Mouse (Mus musculus): ENCODE measurements around the gene Wfikkn1. TPM values are rescaled to one million over a fixed set of nuclear protein-coding genes. Genes with fewer than 3 reads are reported as not detected.

Wfikkn1 gene
- polyA plus RNA-seq, 1 experiment from 2014 or later: 0.44 TPM

DNA sequence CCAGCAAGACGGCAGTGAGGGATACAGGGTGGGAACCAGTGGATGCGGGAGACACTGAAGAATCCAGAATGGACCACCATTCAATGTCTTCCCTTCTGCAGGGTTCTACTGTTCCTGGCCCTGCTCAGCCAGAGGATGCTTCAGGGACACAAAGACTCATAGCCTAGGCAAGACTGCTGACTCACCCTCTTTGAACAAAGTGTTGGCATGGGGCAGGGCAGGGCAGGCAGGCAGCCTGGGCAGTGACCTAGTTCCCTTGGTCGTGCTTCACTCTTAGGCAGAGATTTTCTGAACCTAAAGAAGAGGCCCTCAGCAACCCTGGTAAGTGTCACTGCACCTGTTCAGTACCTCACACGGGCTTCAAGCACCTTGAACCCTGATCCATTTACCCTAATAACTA lies 31.2 kb upstream of the Wfikkn1 start:
- H3K9ac ChIP-seq: no peak overlapping the region
- WGBS: 90% methylated on average over 4 of the region's 4 CpGs
- H3K27ac ChIP-seq (replicated peaks): no peak overlapping the region
- H3K4me3 ChIP-seq: no peak overlapping the region
- no peak for ATAC-seq (ENCODE audit: low FRiP score, low read depth)
- H3K4me2 ChIP-seq: no peak overlapping the region
- H3K4me1 ChIP-seq (replicated peaks): peaks cover 7% of the 10 kb centered on the region
- H3K9me3 ChIP-seq: no peaks in the 10 kb centered on the region
- no peaks in the 10 kb centered on the region for H3K36me3 ChIP-seq
- no peaks in the 10 kb centered on the region for H3K27me3 ChIP-seq

DNA sequence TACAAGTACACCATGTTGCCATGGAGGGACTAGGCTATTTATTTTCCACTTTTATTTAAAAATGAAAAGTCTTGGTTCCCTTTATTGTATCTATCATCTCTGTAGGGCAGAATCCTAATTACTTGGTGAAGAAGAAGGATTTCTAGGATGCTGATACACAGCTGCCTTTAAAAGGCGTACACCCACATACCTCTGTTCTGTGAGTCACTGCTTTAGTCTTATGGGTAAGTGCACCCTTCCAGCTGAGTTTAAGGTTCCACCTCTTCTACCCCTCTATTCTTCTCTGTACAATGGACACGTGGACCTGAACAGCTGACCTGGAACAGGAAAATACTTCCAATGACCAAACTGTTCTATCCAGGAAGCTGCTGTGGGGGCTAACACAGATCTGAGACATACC lies 27.0 kb upstream of the Wfikkn1 start:
- Histone ChIP-seq H3K4me3 (no peak overlapping the region), H3K9me3 (no peaks in the 10 kb centered on the region)
- ATAC-seq (ENCODE audit: low FRiP score, low read depth): no peak

DNA sequence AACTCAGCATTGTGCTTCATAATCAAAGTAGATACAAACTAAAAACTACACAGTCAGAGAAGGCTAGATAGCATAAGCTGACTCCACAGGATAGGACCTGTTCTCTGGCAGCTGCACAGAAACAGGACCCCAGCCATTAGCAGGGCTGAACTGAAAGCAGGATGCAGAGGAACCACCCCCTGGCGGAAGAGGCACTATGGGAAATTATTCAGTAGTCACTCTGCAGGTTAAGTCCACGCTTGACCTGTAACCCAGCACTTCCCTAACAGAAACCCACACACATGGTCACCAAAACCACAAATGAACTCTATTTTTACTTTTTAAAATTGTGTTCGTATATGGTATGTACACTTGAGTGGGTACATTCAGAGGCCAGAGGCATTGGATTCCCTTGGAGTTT lies 22.4 kb upstream of the Wfikkn1 start:
- no peaks in the 10 kb centered on the region for H3K36me3 ChIP-seq
- H3K27ac ChIP-seq (replicated peaks): no peak overlapping the region
- no peaks in the 10 kb centered on the region for H3K9me3 ChIP-seq
- H3K4me2 ChIP-seq: no peak overlapping the region
- no peak overlapping the region for H3K9ac ChIP-seq
- WGBS: 89% methylated on average over 3 of the region's 3 CpGs
- no peak for ATAC-seq (ENCODE audit: low FRiP score, low read depth)
- no peak overlapping the region for H3K4me3 ChIP-seq
- no peaks in the 10 kb centered on the region for H3K4me1 ChIP-seq (replicated peaks)
- H3K27me3 ChIP-seq: no peaks in the 10 kb centered on the region

More for the DNA sequence above, 27.0 kb upstream of the Wfikkn1 start:
- no peaks in the 10 kb centered on the region for H3K27me3 ChIP-seq
- WGBS: 90% methylated on average over 2 of the region's 2 CpGs
- H3K27ac ChIP-seq (replicated peaks): no peak overlapping the region
- H3K4me2 ChIP-seq: no peak overlapping the region
- H3K36me3 ChIP-seq: no peaks in the 10 kb centered on the region
- H3K4me1 ChIP-seq (replicated peaks): no peaks in the 10 kb centered on the region
- no peak overlapping the region for H3K9ac ChIP-seq

DNA sequence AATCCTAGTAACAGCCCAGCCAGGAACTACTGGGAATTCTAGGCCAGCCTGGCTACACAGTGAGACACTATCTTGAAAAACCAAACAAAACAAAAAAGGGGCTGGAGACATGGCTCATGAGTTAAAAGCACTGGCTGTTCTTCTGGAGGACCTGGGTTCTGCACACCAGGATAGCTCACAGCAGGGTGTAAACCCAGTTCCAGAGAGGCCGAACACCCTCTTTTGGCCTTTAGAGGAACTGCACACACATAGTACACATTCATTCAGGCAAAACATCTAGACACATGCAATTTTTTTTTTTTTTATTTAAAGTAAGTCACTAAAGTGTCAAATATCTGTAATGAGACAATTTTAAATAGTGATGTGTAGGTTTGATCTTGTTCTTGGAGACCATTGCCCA lies 19.5 kb upstream of the Wfikkn1 start:
- no peaks in the 10 kb centered on the region for H3K9me3 ChIP-seq
- 97% methylated on average over 1 of the region's 1 CpGs for WGBS
- 0 out of 2 replicates have a peak, but pooled peaks cover 3% of the 10 kb centered on the region for H3K4me1 ChIP-seq (replicated peaks)
- H3K36me3 ChIP-seq: no peaks in the 10 kb centered on the region
- no peak overlapping the region for H3K9ac ChIP-seq
- ATAC-seq (ENCODE audit: low FRiP score, low read depth): no peak
- H3K4me3 ChIP-seq: no peak overlapping the region
- no peaks in the 10 kb centered on the region for H3K27me3 ChIP-seq
- H3K4me2 ChIP-seq: no peak overlapping the region
- H3K27ac ChIP-seq (replicated peaks): no peak overlapping the region

DNA sequence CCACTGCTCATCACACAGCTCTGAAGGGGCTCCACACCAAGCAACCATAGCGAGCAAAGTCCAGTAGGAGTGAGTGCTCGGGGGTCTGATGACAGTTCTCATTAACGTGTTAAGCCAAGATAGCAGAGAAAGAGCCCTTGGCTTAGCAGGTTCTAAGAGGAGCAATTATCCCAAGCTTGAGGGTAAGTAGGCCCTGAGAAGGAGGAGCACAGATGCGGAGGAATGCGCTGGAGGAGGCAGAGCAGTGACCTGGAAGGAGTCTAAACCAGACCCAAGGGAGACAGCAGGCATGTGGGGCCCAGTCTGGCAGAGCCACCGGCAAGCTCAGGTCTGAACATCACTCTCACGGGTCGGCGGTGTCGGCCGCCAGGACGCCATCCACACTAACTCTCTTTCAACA lies 15.2 kb upstream of the Wfikkn1 start:
- Histone ChIP-seq H3K4me2 (no peak overlapping the region), H3K9ac (no peak overlapping the region), H3K4me3 (no peak overlapping the region), H3K27ac (replicated peaks) (no peak overlapping the region; the same call in 1 of the 2 replicates), H3K9me3 (no peaks in the 10 kb centered on the region), H3K4me1 (replicated peaks) (peaks cover 11% of the 10 kb centered on the region), H3K36me3 (no peaks in the 10 kb centered on the region), H3K27me3 (no peaks in the 10 kb centered on the region)
- ATAC-seq (ENCODE audit: low FRiP score, low read depth): no peak
- WGBS: 56% methylated on average over 12 of the region's 12 CpGs

DNA sequence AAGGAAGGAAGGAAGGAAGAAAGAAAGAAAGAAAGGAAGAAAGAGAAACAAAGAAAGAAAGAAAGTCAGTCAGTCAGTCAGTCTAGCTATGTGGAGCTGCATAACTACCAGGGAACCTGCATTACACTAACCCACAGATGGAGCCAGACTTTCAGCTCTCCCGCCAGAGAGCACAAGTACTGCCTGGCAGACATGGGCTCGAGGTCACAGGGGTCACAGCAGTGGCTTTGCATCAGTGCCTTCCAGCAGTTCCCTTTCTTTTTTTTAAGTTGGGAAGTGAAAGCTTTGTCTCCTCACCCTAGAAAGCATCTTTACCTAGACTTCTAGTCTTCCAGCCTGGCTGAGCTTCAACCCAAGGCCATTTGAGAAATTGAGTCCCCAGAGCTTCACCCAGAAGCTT lies 14.8 kb upstream of the Wfikkn1 start:
- Histone ChIP-seq H3K27me3 (no peaks in the 10 kb centered on the region), H3K4me1 (replicated peaks) (peaks cover 11% of the 10 kb centered on the region), H3K9ac (no peak overlapping the region), H3K27ac (replicated peaks) (no peak overlapping the region; the same call in 1 of the 2 replicates), H3K36me3 (no peaks in the 10 kb centered on the region), H3K4me3 (no peak overlapping the region), H3K9me3 (no peaks in the 10 kb centered on the region), H3K4me2 (no peak overlapping the region)
- WGBS: 35% methylated on average over 2 of the region's 2 CpGs
- ATAC-seq (ENCODE audit: low FRiP score, low read depth): no peak

DNA sequence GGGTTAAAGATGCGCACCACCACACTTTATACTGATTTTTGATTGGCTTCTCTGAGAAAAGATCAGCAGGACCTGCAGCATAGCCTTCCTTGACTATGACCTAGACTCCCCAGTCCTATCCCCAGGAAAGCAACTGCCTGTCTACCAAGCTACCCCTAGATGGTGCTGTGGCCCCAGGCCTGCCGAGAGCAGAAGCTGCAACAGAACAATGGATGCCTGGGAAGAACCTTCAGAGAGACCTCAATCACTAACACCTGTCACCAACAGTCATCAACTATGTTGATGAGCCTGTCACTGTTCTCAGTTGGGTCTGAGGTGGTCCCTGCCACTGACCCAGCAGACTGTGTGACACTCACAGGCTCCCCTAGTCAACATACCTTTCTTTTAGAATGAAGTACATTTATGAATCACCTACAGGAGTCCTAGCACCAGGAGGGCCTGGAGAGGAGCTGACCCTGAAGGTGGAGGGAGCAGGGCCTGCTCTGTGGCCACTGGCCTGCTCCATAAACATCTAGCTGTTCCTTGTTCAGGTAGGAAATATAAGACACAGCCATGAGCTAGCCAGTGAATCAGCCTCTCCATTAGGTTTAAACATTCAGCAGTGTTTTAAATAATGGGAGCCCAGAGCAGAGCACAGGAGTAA lies 13.4 kb upstream of the Wfikkn1 start:
- H3K4me2 ChIP-seq: no peak overlapping the region
- WGBS: 31% methylated on average over 2 of the region's 2 CpGs
- peak overlapping the region; percentile 8; the same call in 1 of the 2 replicates for H3K9ac ChIP-seq
- H3K27me3 ChIP-seq: no peaks in the 10 kb centered on the region
- H3K4me3 ChIP-seq: no peak overlapping the region
- H3K36me3 ChIP-seq: 0 out of 2 replicates have a peak, but pooled peaks cover 6% of the 10 kb centered on the region
- peak; percentile 88 for ATAC-seq (ENCODE audit: low FRiP score, low read depth)
- H3K9me3 ChIP-seq: no peaks in the 10 kb centered on the region
- peak overlapping the region; percentile 51; the same call in 1 of the 2 replicates for H3K27ac ChIP-seq (replicated peaks)
- H3K4me1 ChIP-seq (replicated peaks): peaks cover 11% of the 10 kb centered on the region

DNA sequence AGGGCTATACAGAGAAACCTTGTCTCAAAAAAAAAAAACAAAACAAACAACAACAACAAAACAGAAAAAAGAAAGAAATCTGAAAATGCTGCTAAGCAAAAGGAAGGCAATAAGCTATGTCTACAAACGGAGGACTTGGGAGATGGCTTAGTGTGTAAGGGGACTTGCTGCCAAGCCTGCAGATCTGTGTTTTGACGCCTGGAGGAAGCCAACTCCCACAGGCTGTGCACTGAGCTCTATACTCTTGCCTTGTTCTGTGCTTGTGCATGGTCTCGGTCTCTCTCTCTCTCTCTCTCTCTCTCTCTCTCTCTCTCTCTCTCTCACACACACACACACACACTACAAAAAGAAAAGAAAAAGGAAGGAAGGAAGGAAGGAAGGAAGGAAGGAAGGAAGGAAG lies 8.2 kb upstream of the Wfikkn1 start:
- Histone ChIP-seq H3K4me2 (no peak overlapping the region), H3K36me3 (peaks cover 7% of the 10 kb centered on the region; the same call in 1 of the 2 replicates), H3K9ac (no peak overlapping the region), H3K9me3 (no peaks in the 10 kb centered on the region), H3K27ac (replicated peaks) (no peak overlapping the region), H3K4me1 (replicated peaks) (peaks cover under 1% of the 10 kb centered on the region; the same call in 1 of the 2 replicates), H3K27me3 (no peaks in the 10 kb centered on the region), H3K4me3 (no peak overlapping the region)
- 93% methylated on average over 3 of the region's 3 CpGs for WGBS
- no peak for ATAC-seq (ENCODE audit: low FRiP score, low read depth)

DNA sequence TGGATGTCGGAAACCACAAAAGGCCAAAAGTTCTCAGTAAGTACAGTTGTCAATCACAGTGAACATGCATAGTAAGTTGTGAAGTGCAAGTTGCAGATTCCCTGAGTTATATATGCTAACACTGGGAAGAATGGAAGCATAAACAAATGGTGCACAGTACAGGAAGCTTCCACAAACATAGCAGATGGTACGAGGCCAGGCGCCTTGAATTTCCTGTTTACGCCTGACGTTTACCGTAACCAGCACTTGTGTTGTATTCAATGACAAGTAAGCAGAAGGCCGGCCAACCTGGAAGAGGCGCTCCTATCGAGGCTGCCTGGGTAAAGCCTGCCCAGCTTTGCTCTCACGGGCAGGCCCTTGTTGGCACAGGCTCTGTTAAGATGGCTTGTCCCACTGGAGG lies 6.8 kb upstream of the Wfikkn1 start:
- Histone ChIP-seq H3K4me3 (no peak overlapping the region), H3K36me3 (peaks cover 14% of the 10 kb centered on the region), H3K9me3 (no peaks in the 10 kb centered on the region), H3K4me1 (replicated peaks) (no peaks in the 10 kb centered on the region), H3K27me3 (no peaks in the 10 kb centered on the region), H3K4me2 (no peak overlapping the region), H3K27ac (replicated peaks) (no peak overlapping the region), H3K9ac (no peak overlapping the region)
- WGBS: 94% methylated on average over 10 of the region's 10 CpGs
- no peak for ATAC-seq (ENCODE audit: low FRiP score, low read depth)

DNA sequence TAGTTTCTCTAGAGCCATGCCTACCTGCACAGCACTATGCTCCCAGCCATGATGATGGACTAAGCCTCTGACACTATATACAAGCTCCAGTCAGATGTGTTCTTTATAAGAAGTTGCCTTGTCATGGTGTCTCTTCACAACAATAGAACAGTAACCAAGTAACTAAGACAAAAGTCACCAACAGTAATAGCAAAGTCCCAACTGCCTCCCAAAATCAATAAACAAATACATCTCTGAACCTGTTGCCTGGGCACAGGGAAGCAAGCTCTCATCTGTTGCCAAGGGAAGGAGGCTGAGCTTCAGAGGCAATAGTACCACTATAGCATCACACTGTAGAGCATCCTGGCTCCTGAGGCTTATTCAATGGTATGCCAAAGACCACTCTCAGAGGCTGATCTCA lies 6.1 kb upstream of the Wfikkn1 start:
- Histone ChIP-seq H3K9ac (no peak overlapping the region), H3K4me3 (no peak overlapping the region), H3K36me3 (peaks cover 14% of the 10 kb centered on the region), H3K27ac (replicated peaks) (no peak overlapping the region), H3K9me3 (no peaks in the 10 kb centered on the region), H3K27me3 (no peaks in the 10 kb centered on the region), H3K4me2 (no peak overlapping the region), H3K4me1 (replicated peaks) (no peaks in the 10 kb centered on the region)
- ATAC-seq (ENCODE audit: low FRiP score, low read depth): no peak

DNA sequence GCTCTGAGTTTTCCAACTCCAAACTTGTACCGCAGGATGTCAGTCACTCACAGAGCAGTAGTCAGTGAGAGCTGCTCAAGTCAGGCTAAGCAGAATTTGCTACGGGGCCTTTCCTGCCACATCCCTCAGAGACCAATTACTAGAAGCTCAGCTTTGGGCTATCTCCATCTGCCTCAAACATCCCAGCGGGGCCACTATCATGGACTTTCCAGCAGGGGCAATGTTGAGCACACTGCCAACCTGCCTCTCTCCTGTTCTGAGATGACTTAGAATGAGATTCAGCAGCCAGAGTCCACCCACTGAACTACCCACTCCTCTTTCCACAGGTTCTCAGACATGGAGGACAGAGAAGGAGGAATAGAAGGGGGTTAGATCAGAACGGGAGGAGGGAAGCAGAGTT lies 5.0 kb upstream of the Wfikkn1 start:
- Histone ChIP-seq H3K27me3 (no peaks in the 10 kb centered on the region), H3K27ac (replicated peaks) (no peak overlapping the region), H3K9ac (no peak overlapping the region), H3K4me3 (no peak overlapping the region), H3K4me1 (replicated peaks) (peaks cover 7% of the 10 kb centered on the region), H3K4me2 (no peak overlapping the region), H3K36me3 (peaks cover 14% of the 10 kb centered on the region), H3K9me3 (no peaks in the 10 kb centered on the region)
- no peak for ATAC-seq (ENCODE audit: low FRiP score, low read depth)
- 57% methylated on average over 4 of the region's 4 CpGs for whole genome bisulfite sequencing

DNA sequence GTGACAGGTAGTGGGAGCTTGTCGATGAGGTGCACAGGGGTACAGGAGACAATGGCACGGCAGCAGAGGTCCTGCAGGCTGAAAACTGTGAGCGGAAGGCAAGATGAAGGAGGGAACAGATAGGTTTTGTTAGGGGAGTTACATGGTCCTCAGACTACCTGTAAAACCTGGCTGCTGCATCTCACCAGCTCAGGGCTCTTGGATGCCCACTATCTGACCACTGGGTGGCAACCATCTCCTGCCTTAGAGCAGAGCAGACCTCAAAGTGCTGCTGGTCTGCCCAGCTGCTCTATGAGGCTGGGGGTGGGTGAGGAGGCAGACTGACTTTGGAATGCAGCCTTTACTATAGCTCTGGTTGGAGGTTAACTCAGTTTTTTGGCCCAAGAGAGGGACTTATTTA lies 3.2 kb upstream of the Wfikkn1 start:
- H3K36me3 ChIP-seq: peaks cover 8% of the 10 kb centered on the region
- H3K9me3 ChIP-seq: no peaks in the 10 kb centered on the region
- H3K4me2 ChIP-seq: no peak overlapping the region
- no peak overlapping the region for H3K27ac ChIP-seq (replicated peaks)
- H3K4me1 ChIP-seq (replicated peaks): peaks cover 17% of the 10 kb centered on the region
- H3K9ac ChIP-seq: no peak overlapping the region
- H3K27me3 ChIP-seq: no peaks in the 10 kb centered on the region
- WGBS: 90% methylated on average over 3 of the region's 3 CpGs
- H3K4me3 ChIP-seq: no peak overlapping the region
- no peak for ATAC-seq (ENCODE audit: low FRiP score, low read depth)

DNA sequence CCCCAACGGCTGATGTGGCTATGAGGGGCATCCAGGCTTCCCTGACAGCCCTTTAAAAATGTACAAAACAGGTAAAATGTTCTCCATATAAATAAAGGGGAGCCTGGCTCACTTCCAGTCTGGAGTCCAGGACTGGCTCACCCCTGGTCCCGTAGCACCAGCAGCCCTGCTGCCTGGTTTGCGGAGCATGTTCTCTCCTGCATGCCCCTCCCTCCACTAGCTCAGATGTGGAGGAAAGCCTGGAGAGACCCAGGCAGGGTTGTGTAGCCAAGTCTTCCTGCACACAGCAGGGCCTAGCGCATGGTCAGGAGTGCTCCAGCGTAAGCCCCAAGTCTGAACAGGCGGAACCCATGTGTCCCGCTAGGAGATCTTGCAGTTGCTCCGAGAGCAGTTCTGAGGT lies 2.6 kb upstream of the Wfikkn1 start:
- 82% methylated on average over 8 of the region's 8 CpGs for WGBS
- no peak overlapping the region for H3K4me2 ChIP-seq
- H3K27ac ChIP-seq (replicated peaks): no peak overlapping the region
- no peaks in the 10 kb centered on the region for H3K27me3 ChIP-seq
- H3K36me3 ChIP-seq: peaks cover 8% of the 10 kb centered on the region
- no peak overlapping the region for H3K4me3 ChIP-seq
- no peak overlapping the region for H3K9ac ChIP-seq
- ATAC-seq (ENCODE audit: low FRiP score, low read depth): no peak
- H3K4me1 ChIP-seq (replicated peaks): peaks cover 17% of the 10 kb centered on the region
- H3K9me3 ChIP-seq: no peaks in the 10 kb centered on the region
